Mouse (Mus musculus) spleen, adult 18-20 months (tissue): ENCODE measurements around the gene Bzw2.

Source experiments
- DNase-seq, 2 experiments: peaks; one replicate each; pipeline ENCODE4 v3.0.0; 2022; ENCODE audit warnings: mixed read lengths in 2 of 2

Bzw2 gene

DNA sequence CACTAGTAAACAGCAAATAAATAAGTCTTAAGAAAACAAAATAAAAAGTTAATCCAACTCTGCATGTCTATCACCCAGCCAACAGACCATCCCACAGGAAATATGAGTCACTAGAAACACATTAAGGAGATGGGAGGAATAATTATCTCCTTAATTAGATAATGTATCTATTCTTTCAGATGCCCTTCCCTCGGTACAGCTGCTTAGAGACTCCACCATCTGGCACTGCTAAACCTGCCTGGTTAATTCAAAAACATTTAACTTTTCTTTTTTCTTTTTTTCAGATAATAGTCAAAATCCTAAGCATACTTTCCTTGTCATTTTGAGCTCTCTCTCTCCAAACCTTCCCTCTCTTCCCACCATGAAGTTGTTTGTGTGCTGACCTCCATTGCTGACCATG is 92.0 kb downstream of the Bzw2 start:
- no peak for DNase-seq

DNA sequence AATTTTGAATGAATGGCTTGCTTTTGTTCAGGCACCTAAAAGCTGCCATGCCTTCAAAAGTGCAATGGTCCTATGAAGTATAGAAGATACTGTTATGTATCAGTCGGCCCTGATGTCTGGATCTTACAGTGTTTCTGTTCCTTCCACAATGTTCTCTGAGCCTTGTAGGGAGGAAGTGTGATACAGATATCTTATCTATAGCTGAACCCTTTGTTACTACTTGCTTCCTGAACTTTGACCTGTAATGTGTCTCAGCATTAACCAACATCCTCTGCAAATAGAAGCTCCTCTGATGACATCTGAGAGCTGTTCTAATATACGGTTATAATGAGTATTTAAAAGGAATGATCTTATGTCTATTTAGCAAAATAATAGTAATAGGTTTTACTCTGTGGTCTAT is 100.2 kb downstream of the Bzw2 start:
- no peak for DNase-seq

DNA sequence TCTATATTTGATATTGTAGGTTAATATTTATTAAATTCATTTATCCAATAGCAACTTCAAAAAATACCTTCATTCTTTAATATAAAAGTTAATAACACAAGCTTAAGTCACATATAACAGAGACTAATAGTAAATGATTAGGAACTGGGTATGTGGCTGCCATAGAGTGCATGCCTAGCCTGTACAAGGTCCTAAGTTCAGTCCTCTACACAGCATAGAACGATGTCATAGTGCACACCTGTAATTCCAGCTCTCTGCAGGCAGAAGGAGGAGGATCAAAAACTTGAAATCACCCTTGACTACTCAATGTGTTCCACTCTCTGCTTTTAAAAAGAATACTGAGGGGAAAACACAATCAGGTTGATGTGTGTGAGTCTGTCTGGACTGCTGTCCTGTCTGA is 107.6 kb downstream of the Bzw2 start:
- no peak for DNase-seq

DNA sequence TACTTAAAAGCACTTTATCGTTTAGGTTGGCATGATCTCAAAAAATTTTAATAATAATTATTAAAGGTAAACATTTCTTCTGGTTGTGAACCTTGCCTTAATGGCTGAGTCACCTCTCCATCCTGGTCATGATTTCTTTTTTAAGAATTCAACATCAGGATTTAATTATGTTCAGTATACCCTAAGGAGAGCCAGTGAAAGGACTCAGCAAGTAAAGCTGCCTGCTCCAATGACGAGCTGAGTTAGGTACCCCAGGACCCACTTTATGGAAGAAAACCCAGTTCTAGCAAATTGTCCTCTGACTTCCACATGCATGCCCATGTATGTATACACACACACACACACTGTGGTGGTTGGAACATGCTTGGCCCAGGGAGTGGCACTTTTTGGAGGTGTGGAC is 110.3 kb downstream of the Bzw2 start:
- no peak for DNase-seq

DNA sequence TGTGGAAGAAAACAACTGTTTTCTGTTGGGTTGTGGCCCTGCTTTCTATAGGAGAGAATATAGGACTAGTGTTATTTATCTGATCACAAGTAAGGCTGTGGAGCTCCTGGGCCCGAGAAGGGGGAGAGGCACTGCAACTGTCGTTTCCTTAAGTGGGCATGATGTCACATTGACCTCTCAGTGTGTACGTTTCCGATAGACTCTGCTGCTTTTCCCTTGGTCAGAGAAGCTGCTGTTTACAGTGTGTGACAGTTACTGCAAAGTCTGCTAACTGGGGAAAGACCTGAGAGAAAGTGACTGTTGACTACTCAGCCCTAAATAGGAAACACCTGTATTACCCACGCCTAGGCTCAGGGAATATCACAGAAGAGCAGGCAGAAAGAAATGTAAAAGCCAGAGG is 111.7 kb downstream of the Bzw2 start:
- no peak for DNase-seq

DNA sequence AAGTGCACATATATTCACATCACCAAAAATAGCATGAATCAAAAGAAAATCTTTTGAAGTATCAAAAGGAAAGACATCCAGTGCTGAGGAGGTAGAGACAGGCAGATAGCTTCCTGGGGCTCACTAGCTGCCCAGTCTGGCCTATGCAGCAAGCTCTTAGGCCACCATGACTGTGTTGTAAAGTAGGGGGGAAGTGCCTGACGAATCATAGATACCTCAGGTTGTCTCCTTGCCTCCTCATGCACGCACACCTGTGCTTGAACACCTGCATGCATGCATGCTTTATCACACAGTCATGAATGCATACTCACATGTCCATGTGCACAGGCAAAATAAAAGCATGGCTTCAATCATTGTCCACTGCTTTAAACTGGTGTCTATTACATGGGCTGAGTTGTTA is 113.2 kb downstream of the Bzw2 start:
- no peak for DNase-seq

DNA sequence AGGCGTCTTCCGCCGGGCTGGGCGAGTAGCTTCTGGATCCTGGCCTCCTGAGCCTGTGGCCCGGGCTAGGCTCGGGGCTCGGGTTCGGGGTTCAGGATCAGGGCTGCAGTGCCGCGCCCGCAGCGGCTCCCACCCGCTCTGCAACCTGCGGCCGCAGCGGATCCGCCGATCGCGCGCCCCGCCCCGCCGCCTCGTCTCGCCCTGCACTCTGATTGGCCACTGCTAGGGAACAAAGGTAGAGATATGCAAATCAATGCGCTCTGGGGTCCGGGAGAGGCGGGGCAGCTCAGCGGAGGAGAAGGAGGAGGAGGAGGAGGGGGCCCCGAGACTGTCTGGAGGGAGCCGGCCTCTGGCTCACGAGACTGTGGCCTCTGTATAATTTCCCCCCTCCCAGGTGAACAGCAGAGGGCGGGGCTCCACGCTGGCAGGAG is 115.5 kb downstream of the Bzw2 start, which contains the start of gene Tspan13:
Tspan13 (minus strand) TSS at position 153 of the 431 bp plus-strand sequence.
- DNase-seq, result peak; percentile 92
